Mouse (Mus musculus) forebrain, embryonic 15.5 days (tissue): ENCODE data around the gene Btbd35f24. TPM values are rescaled to one million over a fixed set of nuclear protein-coding genes. Genes with fewer than 3 reads are reported as not detected.
"Not testable (repeated sequence)": the region's sequence is repeated elsewhere in the genome, so short reads cannot be mapped to it uniquely, and the experiment has no call there.

Experiments used
- ATAC-seq: fragments of 200-750 bp; cut with Nextera tagmentation; replicated peaks from 2 replicates; pipeline ENCODE4 v1.8.0; 2017; ENCODE audit warnings: mild to moderate bottlenecking, moderate TSS enrichment, moderate library complexity
- H3K27ac ChIP-seq: fragments of 300-500 bp; sonication (generic); replicated peaks from 2 replicates; pipeline ENCODE4 v1.5.1; 2015; ENCODE audit warnings: mild to moderate bottlenecking, inconsistent platforms
- H3K27me3 ChIP-seq: fragments of 300-500 bp; sonication (generic); 2 replicates; pipeline ENCODE4 v1.6.1; 2015; ENCODE audit warnings: inconsistent platforms
- H3K36me3 ChIP-seq: fragments of 300-500 bp; sonication (generic); 2 replicates; pipeline ENCODE4 v1.6.1; 2015; ENCODE audit warnings: mild to moderate bottlenecking, inconsistent platforms
- H3K4me1 ChIP-seq: fragments of 300-500 bp; sonication (generic); 2 replicates; pipeline ENCODE4 v1.6.1; 2015; ENCODE audit warnings: inconsistent platforms
- H3K4me2 ChIP-seq: fragments of 300-500 bp; sonication (generic); replicated peaks from 2 replicates; pipeline ENCODE4 v1.6.1; 2015; ENCODE audit warnings: mild to moderate bottlenecking, inconsistent platforms
- H3K4me3 ChIP-seq: fragments of 300-500 bp; sonication (generic); 2 replicates; pipeline ENCODE4 v1.5.1; 2015; ENCODE audit warnings: mild to moderate bottlenecking, inconsistent platforms
- H3K9ac ChIP-seq: fragments of 300-500 bp; sonication (generic); replicated peaks from 2 replicates; pipeline ENCODE4 v1.6.1; 2015; ENCODE audit warnings: mild to moderate bottlenecking, inconsistent platforms
- H3K9me3 ChIP-seq: fragments of 300-500 bp; sonication (generic); 2 replicates; pipeline ENCODE4 v1.6.1; 2016; ENCODE audit warnings: inconsistent platforms
- WGBS: fragments of 180-500 bp; shearing (Covaris S2); methylation state at CpG from one replicate; pipeline ENCODE4 v1.1.7; 2015; ENCODE audit warnings: mixed read lengths; 5-methylcytosine and 5-hydroxymethylcytosine counted together
- polyA plus RNA-seq: library from polyadenylated mRNA; unstranded; fragments of >200 nt; fragmentation: Nextera tagmentation; extraction: Ambion mirVana; gene quantifications from 2 replicates; pipeline ENCODE4 v1.2.1, GENCODE M21; 2015

Gene Btbd35f24
- polyA plus RNA-seq: not detected in 2 replicates

DNA sequence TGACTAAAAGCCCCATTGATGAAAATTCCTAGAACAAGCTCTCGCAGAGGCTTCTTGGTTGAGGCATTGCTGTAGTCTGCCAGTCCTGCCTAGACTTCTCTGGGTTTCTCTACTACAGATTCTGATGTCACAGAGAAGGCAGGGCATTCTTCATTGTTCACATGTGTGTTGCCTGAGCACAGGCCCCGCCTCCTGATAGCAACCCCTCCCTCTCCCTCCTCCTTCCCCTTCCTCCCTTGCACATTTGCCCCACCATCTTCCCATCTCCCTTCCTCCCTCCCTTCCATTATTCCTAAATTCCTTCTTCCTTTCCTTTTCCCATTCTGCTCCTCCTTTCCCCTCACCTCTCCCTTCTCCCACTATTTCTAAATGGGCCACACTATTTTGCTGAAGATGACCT, at the start of gene Btbd35f24:
Gene Btbd35f24 (minus strand): TSS at position 101 of the 400 bp plus-strand sequence.
- 67% methylated on average over 1 of the region's 2 CpGs for WGBS
- not testable (repeated sequence) for H3K9ac ChIP-seq, H3K4me2 ChIP-seq, H3K9me3 ChIP-seq, H3K4me3 ChIP-seq, H3K4me1 ChIP-seq, H3K36me3 ChIP-seq, H3K27me3 ChIP-seq, H3K27ac ChIP-seq, ATAC-seq

Other genes starting within 250 kb of the Btbd35f24 start
- gene Btbd35f23, start 119.0 kb downstream of the Btbd35f24 start, polyA plus RNA-seq: not detected in 2 replicates
- not detected in 2 replicates for gene Btbd35f11, start 247.9 kb upstream of the Btbd35f24 start, polyA plus RNA-seq